Mouse (Mus musculus): Measurements from ENCODE around the gene Focad.

DNA sequence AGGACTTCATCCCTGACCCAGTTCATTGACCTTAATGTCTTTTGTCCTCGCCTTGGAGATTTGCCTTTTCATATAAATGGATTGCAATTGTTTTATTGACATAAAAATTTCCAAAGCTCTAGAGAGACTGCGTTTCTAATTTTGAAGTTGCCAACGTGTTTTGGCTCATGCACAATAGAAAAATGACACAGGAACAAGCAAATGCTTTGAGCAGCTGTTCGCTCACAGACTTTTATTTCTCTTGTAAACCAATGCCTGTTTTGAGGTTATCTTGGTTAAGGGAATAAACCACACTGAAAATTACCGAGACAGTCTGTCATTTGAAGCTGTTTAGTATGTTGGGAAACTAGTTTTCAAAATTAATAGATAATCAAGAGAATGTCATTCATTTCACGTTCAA is 89.9 kb downstream of the Focad start:
- TF ChIP-seq CTCF (IDR thresholded peaks at IDR 0.05; ENCODE audit: extremely low read depth, insufficient read depth, insufficient read length, insufficient replicate concordance) (no peak), POLR2A (IDR thresholded peaks at IDR 0.05; ENCODE audit: low read depth, low read length) (no peak)

Measured in spleen, adult 2 months (tissue).